Mouse (Mus musculus): ENCODE results near the gene Klhdc7a.

Gene Klhdc7a

DNA sequence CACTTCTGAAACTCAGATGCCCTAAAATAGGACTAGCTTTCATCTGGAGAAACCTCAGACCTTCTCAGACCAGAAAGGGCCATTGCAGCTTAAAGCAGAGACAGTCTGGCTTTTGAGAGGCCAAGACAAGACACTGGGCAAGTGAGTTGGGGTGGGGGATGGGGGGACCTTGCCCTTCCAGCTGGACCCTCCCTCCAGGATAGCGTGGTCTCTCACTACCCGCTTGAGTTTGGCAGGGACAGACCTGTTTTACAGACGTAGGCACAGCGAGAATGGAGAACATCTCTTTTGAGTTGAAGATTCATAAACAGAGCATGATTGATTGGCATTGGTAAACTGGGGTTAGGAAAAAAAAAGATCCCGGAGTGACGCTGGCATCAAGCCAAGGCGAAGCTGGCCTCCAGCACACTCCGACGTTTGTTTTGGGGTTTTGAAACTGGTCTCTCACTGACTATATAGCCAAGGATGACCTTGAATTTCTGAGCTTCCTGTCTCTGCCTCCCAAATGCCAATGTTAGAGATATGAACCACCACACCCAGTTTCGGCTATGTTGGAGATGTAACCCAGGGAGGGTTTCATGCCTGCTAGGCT, 7.0 kb downstream of the Klhdc7a start:
- no peak for DNase-seq (ENCODE audit: extremely low spot score, low read depth, low spot score)

DNA sequence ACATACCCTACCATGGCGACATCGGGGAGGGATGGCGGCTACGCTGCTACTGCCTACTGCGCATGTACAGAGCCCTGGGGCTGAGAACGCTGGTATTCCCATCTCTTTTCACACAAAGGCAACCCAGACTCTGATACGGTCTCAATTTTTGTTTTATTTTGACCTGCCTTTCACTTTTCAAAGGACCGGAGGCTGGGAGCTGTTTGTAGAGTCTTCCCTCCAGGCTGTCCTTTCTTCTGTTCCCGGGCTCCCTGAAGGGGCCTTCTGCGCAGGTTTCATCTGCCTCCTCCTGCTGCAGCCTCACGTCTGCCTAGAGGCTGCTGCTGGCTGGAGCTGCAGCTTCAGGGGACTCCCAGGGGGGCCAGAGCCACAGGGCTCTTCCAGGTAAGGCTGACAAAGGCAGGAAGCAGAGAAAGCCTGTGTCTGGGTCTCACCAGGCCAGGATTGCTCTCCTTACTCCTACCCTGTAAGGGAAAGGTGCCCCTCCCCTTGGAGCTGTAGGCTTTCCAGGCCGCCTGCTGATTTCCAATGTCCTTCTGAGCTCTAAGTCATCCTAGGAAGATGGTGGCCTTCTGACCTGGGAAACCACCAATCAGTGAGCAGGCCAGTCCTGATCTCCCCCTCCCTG, 7.6 kb downstream of the Klhdc7a start:
- DNase-seq (ENCODE audit: extremely low spot score, low read depth, low spot score) = no peak

- no peak for DNase-seq (ENCODE audit: extremely low spot score, low read depth, low spot score)
These were observed 8.6 kb downstream of the Klhdc7a start for GRCm38 (mm10) chr4:139959188-139959587.

- DNase-seq (ENCODE audit: extremely low spot score, low read depth, low spot score) = no peak
These were observed 16.8 kb downstream of the Klhdc7a start for GRCm38 (mm10) chr4:139950876-139951485.

DNA sequence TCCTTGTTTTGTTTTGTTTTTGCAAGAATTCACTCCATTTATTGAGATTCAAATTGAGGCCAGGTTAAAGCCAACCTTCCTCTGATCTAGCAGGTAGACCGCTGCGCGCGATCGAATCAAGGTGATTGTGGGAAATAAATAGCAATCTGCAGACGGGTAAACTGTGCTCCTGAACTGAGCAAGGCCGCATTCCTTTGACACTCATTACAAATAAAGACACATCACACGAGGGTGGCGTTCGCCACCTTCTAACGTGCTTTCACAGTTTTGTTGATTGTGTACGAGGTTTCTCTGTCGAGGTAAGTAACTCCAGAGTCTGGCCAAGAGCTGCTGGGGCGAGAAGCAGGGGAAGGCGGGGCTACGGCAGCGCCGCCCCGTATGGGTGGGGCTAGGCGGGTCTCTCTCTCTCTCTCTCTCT, 17.4 kb downstream of the Klhdc7a start:
- no peak for DNase-seq (ENCODE audit: extremely low spot score, low read depth, low spot score)

DNA sequence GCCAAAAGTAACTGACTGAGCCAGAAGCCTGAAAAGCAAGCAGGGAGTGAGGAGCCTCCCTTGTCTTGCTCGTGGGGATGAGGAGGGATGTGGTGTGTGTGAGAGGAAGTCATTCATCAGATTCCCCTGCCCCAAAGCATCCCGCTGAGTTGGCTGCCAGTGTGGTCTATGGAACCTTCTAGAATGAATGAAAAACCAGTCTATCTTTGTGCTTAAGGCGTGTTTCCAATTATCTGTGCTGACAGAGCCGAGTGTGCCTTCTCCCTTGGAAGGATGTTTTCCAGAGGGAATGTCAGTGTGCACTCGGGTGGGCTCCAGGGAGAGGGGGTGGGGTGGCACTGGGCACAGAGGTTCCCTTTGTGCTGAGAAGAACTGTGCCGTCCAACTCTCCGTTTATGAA, 19.2 kb downstream of the Klhdc7a start:
- no peak for DNase-seq (ENCODE audit: extremely low spot score, low read depth, low spot score)

- DNase-seq (ENCODE audit: extremely low spot score, low read depth, low spot score) = no peak
These were observed 20.5 kb downstream of the Klhdc7a start for GRCm38 (mm10) chr4:139947341-139947740.

GRCm38 (mm10) chr4:139941831-139942230, 26.0 kb downstream of the Klhdc7a start:
- DNase-seq (ENCODE audit: extremely low spot score, low read depth, low spot score) = no peak

GRCm38 (mm10) chr4:139935557-139935956, 32.3 kb downstream of the Klhdc7a start:
- DNase-seq (ENCODE audit: extremely low spot score, low read depth, low spot score) = no peak

DNA sequence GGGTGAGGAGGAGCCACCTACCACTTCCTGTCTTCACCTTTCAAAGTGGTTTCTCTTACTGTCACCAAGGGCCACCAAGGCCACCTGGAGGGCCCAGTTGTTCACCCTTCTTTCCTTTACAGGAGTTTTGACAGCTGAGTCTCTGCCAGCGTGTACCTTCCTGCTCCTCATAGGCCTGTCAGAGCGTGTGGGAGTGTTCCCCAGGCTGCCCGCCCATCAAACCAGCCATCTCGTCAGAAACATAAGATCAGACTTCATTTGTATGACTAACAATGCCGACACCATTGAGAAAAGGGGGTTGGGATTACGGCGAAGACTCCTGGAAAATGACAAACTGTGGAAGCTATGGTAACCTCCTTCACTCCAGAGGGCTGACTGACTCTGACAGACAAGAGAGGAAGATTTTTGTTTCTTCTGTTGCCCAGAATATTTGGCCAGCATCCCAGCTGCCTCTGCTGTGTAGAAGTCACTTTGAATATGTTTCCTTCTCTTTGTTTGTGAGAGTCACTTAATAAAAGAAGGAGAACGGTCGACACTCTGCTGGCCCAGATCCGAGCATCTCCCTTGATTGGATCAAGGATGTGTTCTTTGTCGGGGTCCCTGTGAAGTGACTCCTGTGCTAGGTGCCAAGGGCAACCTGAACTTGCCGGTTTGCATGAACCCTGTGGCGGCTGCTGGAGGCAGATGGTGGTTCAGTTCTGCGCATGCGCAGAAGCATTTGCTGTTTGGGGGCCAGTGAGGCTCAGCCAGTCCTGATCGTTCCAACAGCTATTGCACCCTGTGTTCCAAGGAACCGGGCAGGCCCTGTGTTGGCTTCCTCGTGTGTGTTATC, 34.6 kb downstream of the Klhdc7a start:
- no peak for DNase-seq (ENCODE audit: extremely low spot score, low read depth, low spot score)

DNA sequence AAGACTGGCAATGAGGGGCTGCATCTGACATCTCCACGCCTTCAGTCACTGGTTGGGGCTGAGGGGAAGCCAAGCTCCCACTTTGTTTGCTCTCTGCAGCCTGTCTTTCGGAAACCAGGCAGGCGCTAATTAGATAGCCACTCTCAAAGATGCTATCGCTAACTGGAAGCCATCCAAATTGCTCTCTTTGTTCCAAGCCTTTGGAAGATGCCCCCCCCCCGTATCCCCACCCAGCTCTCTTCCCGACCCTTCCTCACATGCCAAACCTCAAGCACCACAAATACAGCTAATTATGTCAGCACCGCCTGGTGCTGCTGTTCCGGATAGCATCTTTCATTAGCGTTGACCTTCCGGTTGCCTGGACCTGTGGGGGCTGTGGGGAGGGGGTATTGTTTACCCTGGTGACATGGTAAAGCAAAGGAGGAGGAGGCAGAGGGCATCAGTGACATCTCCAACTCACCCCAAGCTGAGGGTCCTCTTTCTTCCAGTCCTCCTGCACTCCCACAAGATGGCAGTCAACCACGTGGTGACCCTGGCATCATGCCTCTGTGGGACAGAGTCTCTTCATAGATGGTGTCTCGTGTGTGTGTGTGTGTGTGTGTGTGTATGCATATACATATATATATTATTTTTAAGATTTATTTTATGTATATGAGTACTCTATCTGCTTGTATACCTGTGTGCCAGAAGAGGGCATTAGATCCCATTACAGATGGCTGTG, 35.9 kb downstream of the Klhdc7a start:
- DNase-seq (ENCODE audit: extremely low spot score, low read depth, low spot score) = no peak

DNA sequence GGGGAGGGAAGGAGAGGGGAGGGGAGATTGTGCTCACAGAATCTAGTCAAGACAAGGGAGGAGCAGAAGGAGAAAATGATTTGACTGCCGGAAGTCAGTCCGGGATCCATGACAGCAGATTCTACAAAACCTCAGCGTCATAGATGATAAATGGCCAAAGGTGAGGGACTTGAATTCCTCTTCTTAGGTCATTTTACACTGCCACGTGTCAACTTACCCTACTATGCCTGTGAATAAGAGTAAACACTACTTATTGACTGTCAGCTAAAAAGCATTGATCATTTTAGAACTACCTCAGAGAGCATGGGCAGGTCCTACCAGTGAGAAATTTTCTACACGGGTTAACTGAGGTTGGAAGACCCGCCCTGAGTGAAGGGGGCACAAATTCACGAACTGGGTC, 36.9 kb downstream of the Klhdc7a start:
- no peak for DNase-seq (ENCODE audit: extremely low spot score, low read depth, low spot score)

GRCm38 (mm10) chr4:139926161-139926561, 41.7 kb downstream of the Klhdc7a start:
- no peak for DNase-seq (ENCODE audit: extremely low spot score, low read depth, low spot score)

DNA sequence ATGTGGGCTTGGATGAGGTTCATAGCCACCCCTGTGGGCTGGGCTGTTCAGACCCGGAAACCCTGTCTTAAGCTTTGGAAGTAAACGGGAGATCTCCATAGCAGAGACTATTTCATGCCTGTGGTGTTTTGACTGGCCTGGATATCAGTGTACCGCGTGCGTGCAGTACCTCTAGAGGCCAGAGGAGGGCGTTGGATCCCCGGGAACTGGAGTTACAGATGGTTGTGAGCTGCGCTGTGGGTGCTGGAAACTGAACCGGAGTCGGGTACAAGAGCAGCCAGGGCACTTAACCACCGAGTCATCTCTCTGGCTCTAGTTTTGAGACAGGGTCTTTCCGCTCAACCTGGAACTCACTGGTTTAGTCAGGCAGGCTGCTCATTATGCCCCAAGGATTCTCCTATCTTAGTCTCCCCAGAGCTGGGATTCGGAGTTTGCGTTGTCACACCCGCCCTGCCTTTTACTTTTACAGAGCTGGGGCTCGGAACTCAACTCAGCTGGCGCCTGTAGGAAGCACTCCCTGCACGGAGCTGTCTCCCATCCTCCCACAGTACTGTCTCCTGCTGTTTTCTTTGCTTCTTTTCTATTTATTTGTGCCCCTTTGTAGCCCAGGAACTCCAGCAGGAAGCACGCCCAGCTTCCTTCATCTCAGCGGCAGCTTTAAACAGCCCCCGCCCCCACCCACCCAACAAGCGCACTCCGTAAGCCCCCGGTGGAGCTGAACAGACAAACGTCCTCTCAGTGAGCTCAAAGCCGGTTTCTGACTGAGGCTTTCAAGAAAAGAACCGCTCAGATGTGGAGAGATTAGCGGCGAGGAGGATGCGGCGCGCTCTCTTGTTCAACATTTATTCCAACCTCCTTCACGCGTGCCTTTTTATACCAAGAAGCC, 42.3 kb downstream of the Klhdc7a start:
- DNase-seq (ENCODE audit: extremely low spot score, low read depth, low spot score) = no peak

DNA sequence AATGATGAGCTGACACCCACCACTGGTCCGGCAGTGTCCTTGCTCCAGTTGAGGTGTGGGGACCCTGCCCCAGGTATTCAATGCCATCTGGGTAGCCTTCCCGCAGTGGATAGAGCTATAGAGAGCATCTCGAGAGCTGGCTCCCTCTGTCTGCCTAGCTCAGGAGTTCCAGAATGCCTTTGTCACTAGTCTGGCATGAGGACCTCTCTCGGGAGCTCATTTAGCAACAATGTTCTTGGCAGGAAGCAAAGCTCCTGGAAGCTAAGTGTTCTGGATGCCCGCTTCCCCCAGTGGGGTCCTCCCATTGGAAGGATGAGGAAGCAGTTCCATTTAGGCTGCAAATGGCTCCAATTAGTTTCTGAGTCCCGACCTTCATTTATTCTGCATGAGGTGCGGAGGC, 51.1 kb downstream of the Klhdc7a start:
- no peak for DNase-seq (ENCODE audit: extremely low spot score, low read depth, low spot score)

Data from hindlimb bud, embryonic 11.5 days (tissue).